Mouse (Mus musculus): ENCODE measurements at regions not wholly inside any gene's neighbourhood (a gene's known extent, or its start where the extent isn't known, plus 50 kb on each side); places are given as distances from the start of the nearest gene placed in this dataset.
"Not testable (repeated sequence)": the region's sequence is repeated elsewhere in the genome, so short reads cannot be mapped to it uniquely, and the experiment has no call there.

DNA sequence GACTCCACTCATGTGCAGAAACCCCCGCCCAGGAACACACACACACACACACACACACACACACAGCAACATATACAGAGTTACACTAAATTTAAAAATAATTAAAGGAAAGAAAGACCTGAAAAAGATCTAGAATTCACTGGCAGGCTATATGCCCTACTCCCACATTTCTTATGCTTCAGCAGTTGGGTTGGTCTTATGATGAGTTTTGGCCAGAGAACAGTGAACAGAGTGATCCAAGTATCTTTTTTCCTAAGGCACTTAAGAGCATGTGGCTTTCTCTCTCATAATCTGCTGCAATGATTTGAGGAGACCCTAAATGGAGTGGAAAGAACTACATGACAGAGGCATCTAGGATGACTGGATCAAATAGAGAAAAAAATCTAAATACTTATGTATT, 1446.3 kb upstream of the Gm7489 start:
- WGBS = 93% methylated on average over 1 of the region's 1 CpGs
- ATAC-seq (ENCODE audit: insufficient read depth, low read depth) = no peak
- no peak overlapping the region for H3K27ac ChIP-seq (ENCODE audit: low read depth)
- no peaks in the 10 kb centered on the region for H3K4me1 ChIP-seq (ENCODE audit: control insufficient read depth, insufficient read depth)
- no peaks in the 10 kb centered on the region for H3K36me3 ChIP-seq (replicated peaks; ENCODE audit: control insufficient read depth, insufficient read depth, low read length)
- no peaks in the 10 kb centered on the region for H3K27me3 ChIP-seq (ENCODE audit: control insufficient read depth, insufficient read depth, low read length)
- no peak overlapping the region for H3K9ac ChIP-seq (replicated peaks; ENCODE audit: low read depth, low read length)
- no peak for DNase-seq (ENCODE audit: low spot score)
- TF ChIP-seq EP300 (IDR thresholded peaks at IDR 0.05; ENCODE audit: low read depth) (no peak), CTCF (IDR thresholded peaks at IDR 0.05; ENCODE audit: low read depth) (no peak)
- no peaks in the 10 kb centered on the region for H3K9me3 ChIP-seq (replicated peaks; ENCODE audit: control insufficient read depth, low read length)
- no peak overlapping the region for H3K4me2 ChIP-seq (ENCODE audit: low read depth, low read length)
- no peak overlapping the region for H3K4me3 ChIP-seq (ENCODE audit: low read depth, low read length)

DNA sequence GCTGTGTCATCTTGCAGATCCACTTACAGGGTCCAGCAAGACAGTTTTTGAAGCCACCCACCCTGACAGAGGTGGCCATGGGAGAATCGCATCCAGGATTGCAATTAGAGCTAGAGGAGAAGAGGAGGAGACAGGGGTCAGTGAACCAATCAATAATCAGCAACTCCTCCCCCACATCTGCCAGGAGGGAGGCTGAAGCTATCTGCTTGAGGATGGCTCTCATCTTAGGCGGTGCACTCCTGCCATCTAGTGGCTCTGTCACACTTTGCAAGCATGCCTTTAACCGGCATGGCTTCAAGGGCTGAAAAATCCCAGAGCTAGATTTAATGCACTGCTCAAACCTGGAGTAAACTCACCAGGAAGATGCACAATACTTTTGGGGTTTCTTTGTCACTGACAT, 1425.9 kb upstream of the Gm7489 start:
- Histone ChIP-seq H3K4me1 (ENCODE audit: control insufficient read depth, insufficient read depth) (no peaks in the 10 kb centered on the region), H3K36me3 (replicated peaks; ENCODE audit: control insufficient read depth, insufficient read depth, low read length) (no peaks in the 10 kb centered on the region), H3K9ac (replicated peaks; ENCODE audit: low read depth, low read length) (no peak overlapping the region), H3K9me3 (replicated peaks; ENCODE audit: control insufficient read depth, low read length) (no peaks in the 10 kb centered on the region), H3K27me3 (ENCODE audit: control insufficient read depth, insufficient read depth, low read length) (no peaks in the 10 kb centered on the region), H3K4me2 (ENCODE audit: low read depth, low read length) (no peak overlapping the region), H3K27ac (ENCODE audit: low read depth) (no peak overlapping the region), H3K4me3 (ENCODE audit: low read depth, low read length) (no peak overlapping the region)
- WGBS = 0% methylated on average over 3 of the region's 3 CpGs
- ATAC-seq (ENCODE audit: insufficient read depth, low read depth) = peak; percentile 41; the same call in 1 of the 2 replicates
- TF ChIP-seq CTCF (IDR thresholded peaks at IDR 0.05; ENCODE audit: low read depth) (peak; percentile 96), EP300 (IDR thresholded peaks at IDR 0.05; ENCODE audit: low read depth) (no peak)
- DNase-seq (ENCODE audit: low spot score) = peak; percentile 47

DNA sequence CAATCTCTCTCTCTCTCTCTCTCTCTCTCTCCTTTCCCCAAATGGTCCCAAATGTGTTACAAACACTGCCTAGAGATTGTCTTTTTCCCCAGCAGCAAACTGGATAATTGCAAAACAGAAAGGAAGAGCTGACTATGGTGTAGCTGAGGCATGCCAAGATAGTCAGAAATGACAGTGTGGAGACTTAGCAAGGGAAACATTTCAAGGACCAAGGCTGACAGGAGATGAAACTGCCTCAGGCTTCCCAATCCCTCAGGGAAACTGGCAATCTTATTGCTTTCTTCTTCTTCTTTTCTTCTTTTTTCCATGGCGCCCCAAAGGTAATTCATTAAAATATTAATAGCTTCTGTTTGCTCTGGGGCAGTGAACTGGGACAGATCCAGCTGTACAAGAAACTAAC, 1425.4 kb upstream of the Gm7489 start:
- no peak overlapping the region for H3K4me3 ChIP-seq (ENCODE audit: low read depth, low read length)
- no peak overlapping the region for H3K27ac ChIP-seq (ENCODE audit: low read depth)
- H3K4me1 ChIP-seq (ENCODE audit: control insufficient read depth, insufficient read depth) = no peaks in the 10 kb centered on the region
- no peak for ATAC-seq (ENCODE audit: insufficient read depth, low read depth)
- H3K9me3 ChIP-seq (replicated peaks; ENCODE audit: control insufficient read depth, low read length) = no peaks in the 10 kb centered on the region
- no peak overlapping the region for H3K4me2 ChIP-seq (ENCODE audit: low read depth, low read length)
- no peak overlapping the region for H3K9ac ChIP-seq (replicated peaks; ENCODE audit: low read depth, low read length)
- DNase-seq (ENCODE audit: low spot score) = no peak
- WGBS = 84% methylated on average over 1 of the region's 1 CpGs
- TF ChIP-seq EP300 (IDR thresholded peaks at IDR 0.05; ENCODE audit: low read depth) = no peak
- H3K27me3 ChIP-seq (ENCODE audit: control insufficient read depth, insufficient read depth, low read length) = no peaks in the 10 kb centered on the region
- H3K36me3 ChIP-seq (replicated peaks; ENCODE audit: control insufficient read depth, insufficient read depth, low read length) = no peaks in the 10 kb centered on the region

DNA sequence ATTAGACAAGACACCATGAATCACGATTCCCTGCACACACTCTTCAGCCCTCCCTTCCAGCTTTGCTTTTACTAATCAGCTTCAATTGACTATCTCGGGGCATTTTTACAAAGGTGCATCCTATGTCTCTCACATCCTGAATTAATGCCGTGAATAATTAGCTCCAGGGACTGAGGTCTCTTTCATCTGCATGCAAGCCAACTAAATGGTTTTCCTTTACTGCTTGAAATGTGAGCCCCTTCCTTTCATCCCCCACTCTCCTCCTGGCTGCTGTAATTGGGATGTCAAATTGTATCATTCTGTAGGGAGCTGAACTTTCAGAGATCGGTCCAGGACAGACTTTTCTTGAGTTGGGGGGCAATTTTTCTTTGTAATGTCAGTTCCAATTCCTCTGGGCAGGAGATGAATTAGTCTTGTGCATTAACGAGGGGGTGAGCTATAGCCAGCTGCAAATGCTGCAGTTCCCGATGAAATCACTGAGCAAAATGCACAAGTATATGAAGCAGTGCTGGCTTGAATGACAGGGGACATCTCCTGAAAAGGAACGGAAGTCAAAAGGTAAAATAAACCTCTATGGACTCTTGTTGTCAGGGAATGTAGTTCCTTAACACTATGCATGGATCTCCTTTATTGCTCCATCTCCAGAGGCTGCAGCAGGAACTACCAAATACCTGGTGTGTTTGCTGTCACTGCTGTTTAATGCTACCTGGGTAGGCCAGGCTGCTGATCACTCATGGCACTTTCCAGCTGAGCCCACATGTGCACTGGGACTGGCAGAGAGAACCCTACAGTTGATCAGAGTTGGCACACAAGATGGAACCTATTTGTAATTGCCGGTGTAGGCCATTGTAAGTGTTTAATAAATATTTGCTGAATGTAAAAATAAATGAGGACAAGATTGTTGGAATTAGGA, 1420.2 kb upstream of the Gm7489 start:
- H3K4me2 ChIP-seq (ENCODE audit: low read depth, low read length) = no peak overlapping the region
- TF ChIP-seq EP300 (IDR thresholded peaks at IDR 0.05; ENCODE audit: low read depth) = no peak
- TF ChIP-seq CTCF (IDR thresholded peaks at IDR 0.05; ENCODE audit: low read depth) = no peak
- no peak overlapping the region for H3K27ac ChIP-seq (ENCODE audit: low read depth)
- H3K9me3 ChIP-seq (replicated peaks; ENCODE audit: control insufficient read depth, low read length) = no peaks in the 10 kb centered on the region
- 46% methylated on average over 8 of the region's 8 CpGs for WGBS
- no peaks in the 10 kb centered on the region for H3K36me3 ChIP-seq (replicated peaks; ENCODE audit: control insufficient read depth, insufficient read depth, low read length)
- DNase-seq (ENCODE audit: low spot score) = no peak
- no peak overlapping the region for H3K9ac ChIP-seq (replicated peaks; ENCODE audit: low read depth, low read length)
- no peaks in the 10 kb centered on the region for H3K27me3 ChIP-seq (ENCODE audit: control insufficient read depth, insufficient read depth, low read length)
- no peaks in the 10 kb centered on the region for H3K4me1 ChIP-seq (ENCODE audit: control insufficient read depth, insufficient read depth)
- ATAC-seq (ENCODE audit: insufficient read depth, low read depth) = no peak
- H3K4me3 ChIP-seq (ENCODE audit: low read depth, low read length) = no peak overlapping the region

DNA sequence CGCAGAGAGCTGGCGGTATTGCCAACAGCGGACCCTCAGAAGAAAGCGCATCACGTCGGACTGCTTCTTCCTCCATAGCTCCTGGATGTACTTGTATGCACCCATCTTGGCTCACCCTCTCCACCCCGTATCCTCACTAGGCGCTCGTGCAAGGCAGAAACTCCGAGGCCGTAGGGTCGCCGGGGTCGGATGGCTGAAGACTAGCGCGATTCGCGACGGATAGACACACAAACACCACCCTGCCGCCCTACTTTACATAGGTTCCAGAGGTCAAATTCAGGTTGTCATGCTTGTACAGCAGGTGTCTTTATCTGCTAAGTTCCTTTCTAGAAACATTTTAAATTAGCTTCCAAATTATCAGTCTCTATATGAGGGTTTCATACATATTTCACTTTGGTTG, 1406.6 kb upstream of the Gm7489 start:
- H3K4me3 ChIP-seq (ENCODE audit: low read depth, low read length); H3K9me3 ChIP-seq (replicated peaks; ENCODE audit: control insufficient read depth, low read length); H3K27me3 ChIP-seq (ENCODE audit: control insufficient read depth, insufficient read depth, low read length); H3K36me3 ChIP-seq (replicated peaks; ENCODE audit: control insufficient read depth, insufficient read depth, low read length); H3K9ac ChIP-seq (replicated peaks; ENCODE audit: low read depth, low read length); H3K27ac ChIP-seq (ENCODE audit: low read depth); H3K4me2 ChIP-seq (ENCODE audit: low read depth, low read length); DNase-seq (ENCODE audit: low spot score); H3K4me1 ChIP-seq (ENCODE audit: control insufficient read depth, insufficient read depth); ATAC-seq (ENCODE audit: insufficient read depth, low read depth): not testable (repeated sequence)
- 74% methylated on average over 14 of the region's 20 CpGs for WGBS

DNA sequence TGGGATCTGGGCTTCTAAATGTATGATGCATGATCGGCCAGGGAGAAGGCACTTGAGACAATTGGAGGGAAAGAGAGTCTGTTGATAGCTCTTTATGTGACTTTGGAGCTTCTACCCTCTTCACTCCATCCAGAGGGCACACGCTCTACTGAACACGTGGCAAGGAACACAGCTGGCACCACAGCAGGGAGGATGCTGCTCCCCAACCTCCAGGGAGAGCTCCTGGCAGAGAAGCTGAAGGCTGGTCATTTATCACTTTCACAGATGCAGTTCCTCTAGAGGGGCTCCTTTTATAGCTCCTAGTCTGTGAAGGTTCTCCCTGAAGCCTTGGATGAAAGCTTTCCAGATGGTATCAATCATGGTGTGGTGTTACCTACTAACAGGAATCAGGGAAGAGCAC, 1403.9 kb upstream of the Gm7489 start:
- no peak overlapping the region for H3K27ac ChIP-seq (ENCODE audit: low read depth)
- no peak overlapping the region for H3K4me2 ChIP-seq (ENCODE audit: low read depth, low read length)
- DNase-seq (ENCODE audit: low spot score) (no peak), ATAC-seq (ENCODE audit: insufficient read depth, low read depth) (no peak)
- no peaks in the 10 kb centered on the region for H3K4me1 ChIP-seq (ENCODE audit: control insufficient read depth, insufficient read depth)
- no peaks in the 10 kb centered on the region for H3K36me3 ChIP-seq (replicated peaks; ENCODE audit: control insufficient read depth, insufficient read depth, low read length)
- no peaks in the 10 kb centered on the region for H3K27me3 ChIP-seq (ENCODE audit: control insufficient read depth, insufficient read depth, low read length)
- WGBS = 36% methylated on average over 3 of the region's 3 CpGs
- no peaks in the 10 kb centered on the region for H3K9me3 ChIP-seq (replicated peaks; ENCODE audit: control insufficient read depth, low read length)
- no peak overlapping the region for H3K4me3 ChIP-seq (ENCODE audit: low read depth, low read length)
- no peak overlapping the region for H3K9ac ChIP-seq (replicated peaks; ENCODE audit: low read depth, low read length)
- TF ChIP-seq EP300 (IDR thresholded peaks at IDR 0.05; ENCODE audit: low read depth) = no peak
- no peak for TF ChIP-seq CTCF (IDR thresholded peaks at IDR 0.05; ENCODE audit: low read depth)
